Mouse (Mus musculus) neural tube, embryonic 13.5 days (tissue): ENCODE measurements at regions not wholly inside any gene's neighbourhood (a gene's known extent, or its start where the extent isn't known, plus 50 kb on each side); places are given as distances from the start of the nearest gene placed in this dataset.

Source experiments
- ATAC-seq: fragments of 200-750 bp; cut with Nextera tagmentation; 2 replicates; pipeline ENCODE4 v1.8.0; 2017; ENCODE audit warnings: low read depth, mild to moderate bottlenecking, moderate TSS enrichment, moderate library complexity
- H3K27ac ChIP-seq: fragments of 300-500 bp; sonication (generic); replicated peaks from 2 replicates; pipeline ENCODE4 v1.5.1; 2015; ENCODE audit warnings: moderate library complexity, mild to moderate bottlenecking, inconsistent platforms
- H3K27me3 ChIP-seq: fragments of 300-500 bp; sonication (generic); 2 replicates; pipeline ENCODE4 v1.6.1; 2015; ENCODE audit warnings: mild to moderate bottlenecking, inconsistent platforms
- H3K36me3 ChIP-seq: fragments of 300-500 bp; sonication (generic); 2 replicates; pipeline ENCODE4 v1.6.1; 2015; ENCODE audit warnings: mild to moderate bottlenecking, inconsistent platforms
- H3K4me1 ChIP-seq: fragments of 300-500 bp; sonication (generic); replicated peaks from 2 replicates; pipeline ENCODE4 v1.6.1; 2015; ENCODE audit warnings: inconsistent platforms
- H3K4me2 ChIP-seq: fragments of 300-500 bp; sonication (generic); 2 replicates; pipeline ENCODE4 v1.6.1; 2015; ENCODE audit warnings: inconsistent platforms, mild to moderate bottlenecking, moderate library complexity
- H3K4me3 ChIP-seq: fragments of 300-500 bp; sonication (generic); 2 replicates; pipeline ENCODE4 v1.5.1; 2015; ENCODE audit warnings: mild to moderate bottlenecking, inconsistent platforms
- H3K9ac ChIP-seq: fragments of 300-500 bp; sonication (generic); 2 replicates; pipeline ENCODE4 v1.6.1; 2015; ENCODE audit warnings: moderate library complexity, mild to moderate bottlenecking, inconsistent platforms
- H3K9me3 ChIP-seq: fragments of 300-500 bp; sonication (generic); 2 replicates; pipeline ENCODE4 v1.6.1; 2016; ENCODE audit warnings: inconsistent platforms
- WGBS: fragments of 180-500 bp; shearing (Covaris S2); methylation state at CpG from one replicate; pipeline ENCODE4 v1.1.7; 2015; 5-methylcytosine and 5-hydroxymethylcytosine counted together

GRCm38 (mm10) chr1:126898484-126898883 lies 67.9 kb upstream of the Nckap5 start:
- Histone ChIP-seq H3K27ac (no peak overlapping the region), H3K4me3 (no peak overlapping the region), H3K4me2 (no peak overlapping the region), H3K9ac (no peak overlapping the region), H3K4me1 (peaks cover 14% of the 10 kb centered on the region), H3K27me3 (no peaks in the 10 kb centered on the region), H3K36me3 (no peaks in the 10 kb centered on the region), H3K9me3 (peaks cover 2% of the 10 kb centered on the region; the same call in 1 of the 2 replicates)
- 87% methylated on average over 3 of the region's 3 CpGs for WGBS
- no peak for ATAC-seq

- ATAC-seq = no peak
- Histone ChIP-seq H3K4me2 (no peak overlapping the region), H3K4me3 (no peak overlapping the region), H3K4me1 (peaks cover 14% of the 10 kb centered on the region), H3K27ac (no peak overlapping the region), H3K9me3 (peaks cover 2% of the 10 kb centered on the region; the same call in 1 of the 2 replicates), H3K27me3 (no peaks in the 10 kb centered on the region), H3K9ac (no peak overlapping the region), H3K36me3 (no peaks in the 10 kb centered on the region)
- 41% methylated on average over 4 of the region's 4 CpGs for WGBS
Measured at GRCm38 (mm10) chr1:126896895-126897294, 66.3 kb upstream of the Nckap5 start.

- H3K27me3 ChIP-seq = no peaks in the 10 kb centered on the region
- no peak overlapping the region for H3K27ac ChIP-seq
- H3K4me2 ChIP-seq = no peak overlapping the region
- no peaks in the 10 kb centered on the region for H3K9me3 ChIP-seq
- 92% methylated on average over 3 of the region's 3 CpGs for WGBS
- H3K4me1 ChIP-seq = no peaks in the 10 kb centered on the region
- H3K36me3 ChIP-seq = no peaks in the 10 kb centered on the region
- no peak overlapping the region for H3K4me3 ChIP-seq
- no peak overlapping the region for H3K9ac ChIP-seq
- ATAC-seq = no peak
Measured at GRCm38 (mm10) chr1:126880801-126881200, 50.2 kb upstream of the Nckap5 start.
